Mouse (Mus musculus): Measurements from ENCODE around the gene Ceacam9. TPM values are rescaled to one million over a fixed set of nuclear protein-coding genes. Genes with fewer than 3 reads are reported as not detected.
"Not testable (repeated sequence)": the region's sequence is repeated elsewhere in the genome, so short reads cannot be mapped to it uniquely, and the experiment has no call there.

Gene Ceacam9
- not detected in 2 replicates for polyA plus RNA-seq (2015; fragmentation: Nextera tagmentation; extraction: Ambion mirVana)

DNA sequence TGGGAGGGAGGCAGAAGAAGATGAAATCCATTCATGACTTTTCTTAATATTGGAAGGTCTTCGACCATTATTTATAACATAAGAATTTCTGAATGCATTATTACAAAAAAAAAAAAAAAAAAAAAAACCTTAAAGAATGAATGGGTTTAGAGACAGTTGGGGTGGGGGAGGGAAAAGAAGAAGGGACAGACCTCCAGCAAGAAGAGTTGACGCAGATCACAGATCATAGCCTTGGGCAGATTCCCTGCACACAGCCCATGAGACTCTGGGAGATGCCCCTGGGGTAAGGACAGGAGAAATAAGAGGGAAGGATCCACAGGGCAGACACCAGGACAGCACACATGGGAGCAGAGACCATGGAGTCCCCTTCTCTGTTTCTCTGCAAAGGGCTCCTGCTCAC lies at the start of gene Ceacam9:
TSS of gene Ceacam9 (plus strand) at position 301 of the 400 bp plus-strand sequence.
- no peak for ATAC-seq
- 87% methylated on average over 2 of the region's 2 CpGs for WGBS
- H3K9me3 ChIP-seq (replicated peaks) = no peaks in the 10 kb centered on the region
- H3K4me1 ChIP-seq = no peaks in the 10 kb centered on the region
- no peak within 1 kb of the TSS for H3K9ac ChIP-seq
- H3K4me2 ChIP-seq = no peak within 1 kb of the TSS
- no peak within 1 kb of the TSS for H3K4me3 ChIP-seq
- H3K36me3 ChIP-seq (ENCODE audit: poor library complexity, severe bottlenecking) = no peaks in the 10 kb centered on the region
- no peak within 1 kb of the TSS for H3K27ac ChIP-seq
- no peaks in the 10 kb centered on the region for H3K27me3 ChIP-seq

GRCm38 (mm10) chr7:16673823-16674222 lies 47.9 kb upstream of the Ceacam9 start:
- Histone ChIP-seq H3K9me3 (replicated peaks) (no peaks in the 10 kb centered on the region), H3K9ac (no peak overlapping the region), H3K4me2 (no peak overlapping the region), H3K27me3 (no peaks in the 10 kb centered on the region), H3K4me3 (no peak overlapping the region), H3K27ac (no peak overlapping the region), H3K36me3 (ENCODE audit: poor library complexity, severe bottlenecking) (no peaks in the 10 kb centered on the region), H3K4me1 (no peaks in the 10 kb centered on the region)
- whole genome bisulfite sequencing = 54% methylated on average over 1 of the region's 1 CpGs
- no peak for ATAC-seq

- not testable (repeated sequence) for ATAC-seq; H3K4me1 ChIP-seq; H3K27me3 ChIP-seq; H3K27ac ChIP-seq; H3K4me2 ChIP-seq; H3K4me3 ChIP-seq; H3K9ac ChIP-seq; H3K9me3 ChIP-seq (replicated peaks); H3K36me3 ChIP-seq (ENCODE audit: poor library complexity, severe bottlenecking)
- 54% methylated on average over 5 of the region's 5 CpGs for WGBS
These were observed 47.0 kb upstream of the Ceacam9 start for GRCm38 (mm10) chr7:16674699-16675098.

- 68% methylated on average over 1 of the region's 1 CpGs for WGBS
- no peak within 1 kb of the TSS for H3K9ac ChIP-seq
These were observed 46.1 kb upstream of the Ceacam9 start, which contains the start of gene Ceacam15 for GRCm38 (mm10) chr7:16675605-16676004. Gene Ceacam15, minus strand, starts transcription at chr7:16675705.

GRCm38 (mm10) chr7:16680194-16680593 lies 41.5 kb upstream of the Ceacam9 start:
- H3K27ac ChIP-seq; H3K4me1 ChIP-seq; ATAC-seq; H3K36me3 ChIP-seq (ENCODE audit: poor library complexity, severe bottlenecking); H3K9ac ChIP-seq; H3K9me3 ChIP-seq (replicated peaks); H3K4me2 ChIP-seq; H3K4me3 ChIP-seq; H3K27me3 ChIP-seq: not testable (repeated sequence)
- WGBS = 52% methylated on average over 3 of the region's 3 CpGs

More at GRCm38 (mm10) chr7:16675605-16676004, 46.1 kb upstream of the Ceacam9 start, which contains the start of gene Ceacam15:
- H3K4me1 ChIP-seq = no peaks in the 10 kb centered on the region
- no peaks in the 10 kb centered on the region for H3K36me3 ChIP-seq (ENCODE audit: poor library complexity, severe bottlenecking)
- no peak within 1 kb of the TSS for H3K27ac ChIP-seq
- ATAC-seq = no peak
- no peaks in the 10 kb centered on the region for H3K9me3 ChIP-seq (replicated peaks)
- no peaks in the 10 kb centered on the region for H3K27me3 ChIP-seq
- no peak within 1 kb of the TSS for H3K4me3 ChIP-seq
- no peak within 1 kb of the TSS for H3K4me2 ChIP-seq

DNA sequence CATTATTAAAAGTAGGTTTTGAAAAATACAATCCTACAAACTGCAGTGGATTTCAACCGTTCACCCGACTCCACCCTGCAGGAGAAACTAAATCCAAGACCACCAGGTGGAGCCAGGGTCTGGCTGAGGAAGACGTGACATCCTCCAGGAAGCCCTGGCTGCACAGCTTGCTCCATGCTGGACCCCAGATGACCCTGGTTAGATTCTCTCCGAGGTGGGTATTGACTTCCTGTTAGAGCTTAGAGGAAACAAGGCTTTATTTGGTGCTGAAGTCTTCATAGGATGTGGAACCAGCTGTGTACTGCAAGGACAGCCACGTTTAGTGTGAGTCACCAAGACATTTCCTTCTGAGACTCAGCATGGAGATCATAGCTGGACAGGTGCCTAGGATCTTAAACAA lies 32.5 kb upstream of the Ceacam9 start:
- no peak for ATAC-seq
- WGBS = 78% methylated on average over 5 of the region's 5 CpGs
- H3K27me3 ChIP-seq = no peaks in the 10 kb centered on the region
- H3K4me2 ChIP-seq = no peak overlapping the region
- peaks cover 9% of the 10 kb centered on the region; the same call in 1 of the 2 replicates for H3K9me3 ChIP-seq (replicated peaks)
- no peak overlapping the region for H3K4me3 ChIP-seq
- no peak overlapping the region for H3K27ac ChIP-seq
- no peaks in the 10 kb centered on the region for H3K4me1 ChIP-seq
- no peaks in the 10 kb centered on the region for H3K36me3 ChIP-seq (ENCODE audit: poor library complexity, severe bottlenecking)
- H3K9ac ChIP-seq = no peak overlapping the region

DNA sequence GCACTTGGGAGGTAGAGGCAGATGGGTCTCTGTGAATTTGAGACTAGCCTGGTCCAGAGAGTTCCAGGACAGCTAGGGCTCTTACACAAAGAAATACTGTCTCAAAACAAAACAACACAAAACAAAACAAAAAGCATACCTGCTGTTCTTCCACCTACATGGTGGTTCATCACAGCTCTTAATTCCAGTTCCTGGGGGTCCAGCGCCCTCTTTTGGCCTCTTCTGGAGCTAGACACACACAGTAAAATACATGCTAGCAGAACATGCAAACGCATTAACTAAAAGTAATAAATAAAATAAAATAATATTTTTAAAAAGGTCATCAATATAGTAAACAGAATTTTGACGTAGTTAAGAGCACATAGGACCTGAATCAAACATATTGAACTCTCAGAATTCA lies 26.7 kb upstream of the Ceacam9 start:
- no peaks in the 10 kb centered on the region for H3K9me3 ChIP-seq (replicated peaks)
- WGBS = 37% methylated on average over 3 of the region's 3 CpGs
- no peaks in the 10 kb centered on the region for H3K4me1 ChIP-seq
- ATAC-seq = no peak
- no peak overlapping the region for H3K4me3 ChIP-seq
- no peak overlapping the region for H3K4me2 ChIP-seq
- H3K27me3 ChIP-seq = no peaks in the 10 kb centered on the region
- no peak overlapping the region for H3K27ac ChIP-seq
- no peak overlapping the region for H3K9ac ChIP-seq
- no peaks in the 10 kb centered on the region for H3K36me3 ChIP-seq (ENCODE audit: poor library complexity, severe bottlenecking)

GRCm38 (mm10) chr7:16699042-16699441 lies 22.7 kb upstream of the Ceacam9 start:
- Histone ChIP-seq H3K4me3 (no peak overlapping the region), H3K4me1 (no peaks in the 10 kb centered on the region), H3K27me3 (no peaks in the 10 kb centered on the region), H3K9me3 (replicated peaks) (no peaks in the 10 kb centered on the region), H3K9ac (no peak overlapping the region), H3K27ac (no peak overlapping the region), H3K36me3 (ENCODE audit: poor library complexity, severe bottlenecking) (no peaks in the 10 kb centered on the region), H3K4me2 (no peak overlapping the region)
- 54% methylated on average over 2 of the region's 2 CpGs for WGBS
- ATAC-seq = no peak

DNA sequence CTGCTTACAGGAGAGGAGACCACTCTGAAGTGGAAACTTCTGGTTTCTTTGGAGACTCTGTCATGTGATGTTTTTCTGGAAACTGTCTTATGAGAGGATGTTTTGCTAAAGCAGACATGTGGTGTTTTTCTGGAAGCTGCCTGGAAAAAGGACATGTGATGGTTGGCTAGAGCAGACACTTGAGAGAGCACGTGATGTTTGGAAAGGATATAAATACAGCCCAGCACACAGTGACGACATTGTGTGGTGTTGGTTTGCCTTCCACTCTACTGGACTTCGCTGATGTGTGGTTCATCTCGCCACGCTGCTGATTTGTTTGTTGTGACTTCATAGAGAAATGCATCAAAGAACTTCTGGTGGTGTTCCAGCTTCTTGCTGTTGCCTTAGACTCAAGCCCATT lies 21.1 kb upstream of the Ceacam9 start:
- Histone ChIP-seq H3K27ac (no peak overlapping the region), H3K4me1 (no peaks in the 10 kb centered on the region), H3K4me3 (no peak overlapping the region), H3K9me3 (replicated peaks) (no peaks in the 10 kb centered on the region), H3K27me3 (no peaks in the 10 kb centered on the region), H3K36me3 (ENCODE audit: poor library complexity, severe bottlenecking) (no peaks in the 10 kb centered on the region), H3K4me2 (no peak overlapping the region), H3K9ac (no peak overlapping the region)
- no peak for ATAC-seq
- WGBS = 83% methylated on average over 5 of the region's 5 CpGs

DNA sequence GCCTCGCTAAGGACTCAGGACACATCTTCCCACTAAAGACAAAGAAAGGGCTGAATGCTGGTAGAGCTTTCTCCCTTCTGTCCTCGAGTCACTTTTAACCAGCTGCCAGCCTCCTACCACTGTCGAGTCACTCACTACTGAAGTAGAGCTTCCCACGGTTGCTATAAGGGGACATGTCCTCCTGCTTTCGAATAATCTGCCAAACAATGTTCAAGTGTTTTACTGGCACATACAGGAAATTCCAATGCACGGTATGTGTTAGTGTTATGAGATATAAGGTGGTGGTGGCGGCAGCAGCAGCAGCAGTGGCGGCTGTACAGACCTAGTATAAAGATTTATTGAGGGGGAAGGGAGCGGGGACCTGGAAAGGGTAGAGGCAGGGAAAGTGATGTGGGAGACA lies 15.3 kb upstream of the Ceacam9 start:
- Histone ChIP-seq H3K4me2 (no peak overlapping the region), H3K27me3 (no peaks in the 10 kb centered on the region), H3K9me3 (replicated peaks) (no peaks in the 10 kb centered on the region), H3K36me3 (ENCODE audit: poor library complexity, severe bottlenecking) (no peaks in the 10 kb centered on the region), H3K4me3 (no peak overlapping the region), H3K27ac (no peak overlapping the region), H3K4me1 (no peaks in the 10 kb centered on the region), H3K9ac (no peak overlapping the region)
- 66% methylated on average over 9 of the region's 9 CpGs for WGBS
- no peak for ATAC-seq

- no peak overlapping the region for H3K9ac ChIP-seq
- H3K27ac ChIP-seq = no peak overlapping the region
- no peaks in the 10 kb centered on the region for H3K36me3 ChIP-seq (ENCODE audit: poor library complexity, severe bottlenecking)
- no peaks in the 10 kb centered on the region for H3K9me3 ChIP-seq (replicated peaks)
- no peak for ATAC-seq
- no peak overlapping the region for H3K4me2 ChIP-seq
- no peaks in the 10 kb centered on the region for H3K27me3 ChIP-seq
- no peaks in the 10 kb centered on the region for H3K4me1 ChIP-seq
- WGBS = 18% methylated on average over 9 of the region's 9 CpGs
- H3K4me3 ChIP-seq = no peak overlapping the region
These were observed 13.5 kb upstream of the Ceacam9 start for GRCm38 (mm10) chr7:16708244-16708643.

GRCm38 (mm10) chr7:16710604-16711003 lies 11.1 kb upstream of the Ceacam9 start:
- ATAC-seq = no peak

DNA sequence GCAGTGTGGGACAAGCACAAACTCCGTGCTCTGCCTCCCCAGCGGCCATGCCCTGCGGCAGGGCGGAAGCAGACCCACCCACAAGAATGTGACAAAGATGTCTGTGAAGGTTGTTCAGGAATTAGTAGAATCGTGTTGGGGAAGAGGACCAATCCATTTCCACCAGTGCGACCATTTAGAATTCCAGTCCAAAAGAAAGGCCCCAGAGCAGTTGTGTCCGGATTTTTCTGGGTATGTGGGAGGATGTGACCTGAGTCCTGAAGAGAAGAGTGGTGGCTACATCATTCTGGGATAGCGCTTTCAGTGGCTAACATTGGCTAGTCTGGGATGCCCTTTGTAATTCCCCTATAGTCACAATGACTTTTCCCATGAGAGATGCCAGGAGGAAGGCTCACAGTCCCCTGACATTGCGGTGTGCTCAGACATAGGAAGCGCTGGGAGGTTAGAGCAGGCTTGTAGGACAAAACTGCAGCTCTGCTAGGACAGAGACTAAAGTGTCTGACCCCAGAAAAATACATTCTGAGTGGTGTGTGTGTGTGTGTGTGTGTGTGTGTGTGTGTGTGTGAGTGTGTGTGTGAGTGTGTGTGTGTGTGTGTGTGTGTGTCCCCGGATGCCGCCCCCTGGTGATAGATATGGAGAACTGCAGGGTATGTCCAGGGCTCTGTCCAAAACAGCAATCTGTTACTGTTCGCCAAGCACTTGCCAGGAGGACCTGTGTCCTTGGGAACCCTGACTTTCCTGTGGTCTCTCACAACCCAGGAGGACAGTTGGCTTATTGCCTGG lies 8.9 kb upstream of the Ceacam9 start:
- no peaks in the 10 kb centered on the region for H3K27me3 ChIP-seq
- no peaks in the 10 kb centered on the region for H3K9me3 ChIP-seq (replicated peaks)
- no peak overlapping the region for H3K27ac ChIP-seq
- H3K36me3 ChIP-seq (ENCODE audit: poor library complexity, severe bottlenecking) = no peaks in the 10 kb centered on the region
- no peak for ATAC-seq
- WGBS = 80% methylated on average over 13 of the region's 13 CpGs
- no peak overlapping the region for H3K4me2 ChIP-seq
- H3K9ac ChIP-seq = no peak overlapping the region
- no peak overlapping the region for H3K4me3 ChIP-seq
- H3K4me1 ChIP-seq = no peaks in the 10 kb centered on the region

More at GRCm38 (mm10) chr7:16710604-16711003, 11.1 kb upstream of the Ceacam9 start:
- H3K4me3 ChIP-seq = no peak overlapping the region
- H3K27ac ChIP-seq = no peak overlapping the region
- H3K4me1 ChIP-seq = no peaks in the 10 kb centered on the region
- H3K9ac ChIP-seq = no peak overlapping the region
- no peak overlapping the region for H3K4me2 ChIP-seq
- H3K36me3 ChIP-seq (ENCODE audit: poor library complexity, severe bottlenecking) = no peaks in the 10 kb centered on the region
- WGBS = 81% methylated on average over 5 of the region's 5 CpGs
- H3K27me3 ChIP-seq = no peaks in the 10 kb centered on the region
- H3K9me3 ChIP-seq (replicated peaks) = no peaks in the 10 kb centered on the region
